In the genomic region with DNA sequence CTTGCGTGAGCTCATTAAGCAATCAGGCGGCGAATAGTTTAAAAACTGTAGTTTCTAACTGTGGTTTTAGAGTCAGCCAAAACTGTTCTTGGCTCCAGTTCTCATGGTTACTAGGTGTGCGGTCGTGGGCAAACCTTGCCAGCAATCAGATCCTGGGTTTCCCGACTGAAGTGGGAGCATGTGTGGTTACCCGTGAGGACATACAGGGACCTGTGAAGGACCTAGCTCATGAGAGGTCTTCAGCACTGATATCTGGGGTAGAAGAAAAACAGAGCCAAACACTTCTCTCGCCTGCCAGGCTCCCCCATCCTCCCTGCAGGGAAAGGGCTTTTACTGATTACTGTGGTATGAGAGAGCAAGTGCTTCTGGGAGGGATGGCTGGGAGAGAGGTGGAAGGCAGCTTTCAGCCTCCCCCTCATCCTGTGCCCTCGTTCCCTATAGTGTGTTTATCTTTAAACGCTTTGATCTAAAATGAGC, we compare ENCODE assay signal across 14 mouse cellular contexts.
DNase-seq lines count a peak whose midpoint lies in the region; ATAC-seq and TF ChIP-seq lines count a peak whose summit lies in the region.
"Had no signal": no experiment of that assay in that cellular context is flagged by ENCODE, and none has a peak within 500 bp of the region (broad histone marks: within the 10 kb centered on the region; RNA-seq: fewer than 3 reads in every experiment).

No protein-coding gene starts in this region.

- no peak for TF ChIP-seq POLR2A in limb, embryonic 14.5 days (IDR thresholded peaks at IDR 0.05; ENCODE audit: borderline replicate concordance, extremely low read depth, insufficient read depth, insufficient read length)

- H3K36me3 ChIP-seq in heart, embryonic 11.5 days (ENCODE audit: control insufficient read depth, insufficient read depth, low read length): no peaks in the 10 kb centered on the region
- no peaks in the 10 kb centered on the region for H3K36me3 ChIP-seq in midbrain, embryonic 11.5 days (ENCODE audit: control insufficient read depth, insufficient read depth, low read length)
- no peaks in the 10 kb centered on the region for H3K36me3 ChIP-seq in midbrain, embryonic 15.5 days (replicated peaks)
- H3K36me3 ChIP-seq in limb, embryonic 14.5 days (ENCODE audit: control insufficient read depth, insufficient read depth, low read length): no peaks in the 10 kb centered on the region
- H3K36me3 ChIP-seq in hindbrain, embryonic 13.5 days: no peaks in the 10 kb centered on the region
- H3K36me3 ChIP-seq: neural tube, embryonic 12.5 days had no signal

- intact Hi-C loops in heart, postnatal 25 days (cut with DNase I): no loop called here

- WGBS in heart, embryonic 11.5 days (ENCODE audit: insufficient replicate concordance): 25% methylated on average over 10 of the region's 10 CpGs
- WGBS in midbrain, embryonic 11.5 days: 78% methylated on average over 10 of the region's 10 CpGs
- WGBS in midbrain, embryonic 15.5 days: 81% methylated on average over 10 of the region's 10 CpGs
- WGBS in limb, embryonic 14.5 days: 33% methylated on average over 10 of the region's 10 CpGs
- WGBS in hindbrain, embryonic 13.5 days: 81% methylated on average over 10 of the region's 10 CpGs

- DNase-seq in heart, postnatal 25 days (ENCODE audit: low spot score): no peak
- peak; percentile 49 for DNase-seq in midbrain, embryonic 11.5 days (ENCODE audit: low spot score, missing footprints)
- peak; percentile 66 for DNase-seq in limb, embryonic 14.5 days (ENCODE audit: low spot score)
- DNase-seq in thymus, postnatal 14 days: no peak
- DNase-seq in adrenal gland, adult 18-20 months (ENCODE audit: low spot score in 2 of 2): no peak
- DNase-seq: cerebellum, adult 9-11 months; thymus, postnatal 4 days had no signal

- peak; percentile 63; the same call in 1 of the 2 replicates for ATAC-seq in heart, embryonic 11.5 days (replicated peaks; ENCODE audit: insufficient number of reproducible peaks, low FRiP score, low TSS enrichment)
- ATAC-seq in midbrain, embryonic 11.5 days (ENCODE audit: low FRiP score): no peak
- ATAC-seq in midbrain, embryonic 15.5 days (replicated peaks): no peak
- ATAC-seq in limb, embryonic 14.5 days (ENCODE audit: low FRiP score, low read depth): no peak
- ATAC-seq in hindbrain, embryonic 13.5 days (ENCODE audit: low FRiP score): no peak
- ATAC-seq: hindbrain, embryonic 16.5 days; Patski had no signal

- no peak overlapping the region for H3K4me3 ChIP-seq in heart, embryonic 11.5 days (ENCODE audit: low read depth, low read length)
- H3K4me3 ChIP-seq in midbrain, embryonic 11.5 days (ENCODE audit: low read depth, low read length): no peak overlapping the region
- H3K4me3 ChIP-seq in midbrain, embryonic 15.5 days: no peak overlapping the region
- H3K4me3 ChIP-seq in limb, embryonic 14.5 days (replicated peaks; ENCODE audit: low read length): no peak overlapping the region
- H3K4me3 ChIP-seq in hindbrain, embryonic 13.5 days: no peak overlapping the region
- H3K4me3 ChIP-seq: erythroblast, embryonic 14.5 days; neural tube, embryonic 12.5 days had no signal

- H3K9ac ChIP-seq in heart, embryonic 11.5 days (ENCODE audit: low read depth, low read length): no peak overlapping the region
- H3K9ac ChIP-seq in midbrain, embryonic 11.5 days (ENCODE audit: low read length): no peak overlapping the region
- no peak overlapping the region for H3K9ac ChIP-seq in midbrain, embryonic 15.5 days
- no peak overlapping the region for H3K9ac ChIP-seq in limb, embryonic 14.5 days (ENCODE audit: low read depth, low read length, severe bottlenecking)
- no peak overlapping the region for H3K9ac ChIP-seq in hindbrain, embryonic 13.5 days
- H3K9ac ChIP-seq: neural tube, embryonic 12.5 days had no signal

- 0 out of 2 replicates have a peak, but pooled peaks cover 2% of the 10 kb centered on the region for H3K9me3 ChIP-seq in heart, embryonic 11.5 days (replicated peaks; ENCODE audit: control insufficient read depth, low read length)
- H3K9me3 ChIP-seq in midbrain, embryonic 11.5 days (ENCODE audit: control insufficient read depth, low read length): no peaks in the 10 kb centered on the region
- no peaks in the 10 kb centered on the region for H3K9me3 ChIP-seq in midbrain, embryonic 15.5 days
- H3K9me3 ChIP-seq in limb, embryonic 14.5 days (ENCODE audit: control insufficient read depth, low read length): no peaks in the 10 kb centered on the region
- no peaks in the 10 kb centered on the region for H3K9me3 ChIP-seq in hindbrain, embryonic 13.5 days
- H3K9me3 ChIP-seq: neural tube, embryonic 12.5 days had no signal

- H3K4me1 ChIP-seq in heart, embryonic 11.5 days (ENCODE audit: control insufficient read depth, insufficient read depth, low read length): no peaks in the 10 kb centered on the region
- no peaks in the 10 kb centered on the region for H3K4me1 ChIP-seq in midbrain, embryonic 11.5 days (ENCODE audit: control insufficient read depth, insufficient read depth, low read length)
- H3K4me1 ChIP-seq in midbrain, embryonic 15.5 days: no peaks in the 10 kb centered on the region
- H3K4me1 ChIP-seq in limb, embryonic 14.5 days (ENCODE audit: control insufficient read depth, insufficient read depth, low read length): 0 out of 2 replicates have a peak, but pooled peaks cover 4% of the 10 kb centered on the region
- no peaks in the 10 kb centered on the region for H3K4me1 ChIP-seq in hindbrain, embryonic 13.5 days (replicated peaks)
- H3K4me1 ChIP-seq: neural tube, embryonic 12.5 days had no signal

- H3K27me3 ChIP-seq in heart, embryonic 11.5 days (ENCODE audit: control insufficient read depth, insufficient read depth, low read length): no peaks in the 10 kb centered on the region
- H3K27me3 ChIP-seq in midbrain, embryonic 11.5 days (ENCODE audit: control insufficient read depth, insufficient read depth, low read length): no peaks in the 10 kb centered on the region
- H3K27me3 ChIP-seq in midbrain, embryonic 15.5 days (replicated peaks): no peaks in the 10 kb centered on the region
- H3K27me3 ChIP-seq in limb, embryonic 14.5 days (ENCODE audit: control insufficient read depth, insufficient read depth, low read length): no peaks in the 10 kb centered on the region
- H3K27me3 ChIP-seq in hindbrain, embryonic 13.5 days: no peaks in the 10 kb centered on the region
- H3K27me3 ChIP-seq: neural tube, embryonic 12.5 days; Patski had no signal

- H3K4me2 ChIP-seq in heart, embryonic 11.5 days: peak overlapping the region; percentile 17; the same call in 1 of the 2 replicates
- H3K4me2 ChIP-seq in midbrain, embryonic 11.5 days: no peak overlapping the region
- H3K4me2 ChIP-seq in midbrain, embryonic 15.5 days: no peak overlapping the region
- H3K4me2 ChIP-seq in limb, embryonic 14.5 days (replicated peaks; ENCODE audit: low read depth, low read length, severe bottlenecking): no peak overlapping the region
- H3K4me2 ChIP-seq in hindbrain, embryonic 13.5 days: no peak overlapping the region
- H3K4me2 ChIP-seq: neural tube, embryonic 12.5 days had no signal

- H3K27ac ChIP-seq in heart, embryonic 11.5 days (ENCODE audit: low read depth, low read length): peak overlapping the region; percentile 74
- H3K27ac ChIP-seq in midbrain, embryonic 11.5 days (ENCODE audit: low read depth, low read length): no peak overlapping the region
- no peak overlapping the region for H3K27ac ChIP-seq in midbrain, embryonic 15.5 days
- H3K27ac ChIP-seq in limb, embryonic 14.5 days (replicated peaks; ENCODE audit: low read depth, low read length): no peak overlapping the region
- H3K27ac ChIP-seq in hindbrain, embryonic 13.5 days: no peak overlapping the region
- H3K27ac ChIP-seq: neural tube, embryonic 12.5 days had no signal

Comparison
In these comparisons a context has a peak if more than half of its experiments do, and no peak if none do; other contexts are left out.
1. DNase-seq: peak in midbrain, embryonic 11.5 days (single experiment) and limb, embryonic 14.5 days (single experiment); none in heart, postnatal 25 days (single experiment), thymus, postnatal 14 days (single experiment) and adrenal gland, adult 18-20 months (0 of 2).